Mouse (Mus musculus) forebrain, embryonic 16.5 days (tissue): ENCODE results near the gene Gm10961. TPM values are rescaled to one million over a fixed set of nuclear protein-coding genes. Genes with fewer than 3 reads are reported as not detected.
A peak's percentile ranks its signal among the peaks of the same experiment; 100 is the strongest.

Source experiments
- ATAC-seq: fragments of 200-750 bp; cut with Nextera tagmentation; 2 replicates; pipeline ENCODE4 v1.8.0; 2017; ENCODE audit warnings: mild to moderate bottlenecking, moderate library complexity
- H3K27ac ChIP-seq: fragments of 300-500 bp; sonication (generic); 2 replicates; pipeline ENCODE4 v1.5.1; 2014; ENCODE audit warnings: low read length, control low read depth
- H3K27me3 ChIP-seq: fragments of 300-500 bp; sonication (generic); replicated peaks from 2 replicates; pipeline ENCODE4 v1.6.1; 2014; ENCODE audit warnings: low read length; ENCODE audit not compliant: control insufficient read depth, insufficient read depth
- H3K36me3 ChIP-seq: fragments of 300-500 bp; sonication (generic); 2 replicates; pipeline ENCODE4 v1.6.1; 2014; ENCODE audit not compliant: control insufficient read depth, insufficient read depth
- H3K4me1 ChIP-seq: fragments of 300-500 bp; sonication (generic); replicated peaks from 2 replicates; pipeline ENCODE4 v1.6.1; 2014; ENCODE audit warnings: low read length; ENCODE audit not compliant: control insufficient read depth, insufficient read depth
- H3K4me2 ChIP-seq: fragments of 300-500 bp; sonication (generic); 2 replicates; pipeline ENCODE4 v1.6.1; 2014; ENCODE audit warnings: mild to moderate bottlenecking, low read length, control low read depth
- H3K4me3 ChIP-seq: fragments of 300-500 bp; sonication (generic); replicated peaks from 2 replicates; pipeline ENCODE4 v1.5.1; 2014; ENCODE audit warnings: mild to moderate bottlenecking, low read length, control low read depth
- H3K9ac ChIP-seq: fragments of 300-500 bp; sonication (generic); replicated peaks from 2 replicates; pipeline ENCODE4 v1.6.1; 2014; ENCODE audit warnings: low read depth, low read length, control low read depth
- H3K9me3 ChIP-seq: fragments of 300-500 bp; sonication (generic); 2 replicates; pipeline ENCODE4 v1.6.1; 2016; ENCODE audit warnings: low read length; ENCODE audit not compliant: control insufficient read depth
- WGBS: fragments of 180-500 bp; shearing (Covaris S2); extraction: QIAGEN DNeasy Blood & Tissue Kit; methylation state at CpG from one replicate; pipeline ENCODE4 v1.1.7; 2014; 5-methylcytosine and 5-hydroxymethylcytosine counted together
- polyA plus RNA-seq: library from polyadenylated mRNA; unstranded; fragments of >200 nt; fragmentation: Nextera tagmentation; extraction: Ambion mirVana; gene quantifications from 2 replicates; pipeline ENCODE4 v1.2.1, GENCODE M21; 2015

Gene Gm10961
- not detected in 2 replicates for polyA plus RNA-seq

- H3K4me1 ChIP-seq = peaks cover 19% of the 10 kb centered on the region
These were observed at the start of gene Gm10961 for GRCm38 (mm10) chr3:107630682-107631522. Gm10961 (plus strand) TSS chr3:107631322.

GRCm38 (mm10) chr3:107582130-107582874, 48.8 kb upstream of the Gm10961 start:
- Histone ChIP-seq H3K36me3 (no peaks in the 10 kb centered on the region), H3K4me2 (peak overlapping the region; percentile 30), H3K9me3 (no peaks in the 10 kb centered on the region), H3K4me1 (peaks cover 7% of the 10 kb centered on the region), H3K9ac (no peak overlapping the region), H3K4me3 (peak overlapping the region; percentile 28), H3K27me3 (peaks cover 69% of the 10 kb centered on the region), H3K27ac (no peak overlapping the region)
- no peak for ATAC-seq
- 2% methylated on average over 18 of the region's 18 CpGs for WGBS

More at GRCm38 (mm10) chr3:107630682-107631522, at the start of gene Gm10961:
- H3K9me3 ChIP-seq = no peaks in the 10 kb centered on the region
- peak within 1 kb of the TSS; percentile 69 for H3K4me2 ChIP-seq
- peak; percentile 76 for ATAC-seq
- under 1% methylated on average over 48 of the region's 48 CpGs for WGBS
- peak within 1 kb of the TSS; percentile 93 for H3K9ac ChIP-seq
- peak within 1 kb of the TSS; percentile 90 for H3K4me3 ChIP-seq
- no peaks in the 10 kb centered on the region for H3K27me3 ChIP-seq
- H3K36me3 ChIP-seq = peaks cover 25% of the 10 kb centered on the region
- H3K27ac ChIP-seq = peak within 1 kb of the TSS; percentile 98

- peaks cover 7% of the 10 kb centered on the region for H3K4me1 ChIP-seq
- peaks cover 74% of the 10 kb centered on the region for H3K27me3 ChIP-seq
- ATAC-seq = peak; percentile 46
- no peaks in the 10 kb centered on the region for H3K9me3 ChIP-seq
- no peaks in the 10 kb centered on the region for H3K36me3 ChIP-seq
- 1% methylated on average over 65 of the region's 65 CpGs for WGBS
- peak overlapping the region; percentile 22; the same call in 1 of the 2 replicates for H3K9ac ChIP-seq
- peak overlapping the region; percentile 30 for H3K4me2 ChIP-seq
- H3K27ac ChIP-seq = no peak overlapping the region
- H3K4me3 ChIP-seq = peak overlapping the region; percentile 28
These were observed 48.0 kb upstream of the Gm10961 start for GRCm38 (mm10) chr3:107582875-107583767.

GRCm38 (mm10) chr3:107583893-107584292, 47.2 kb upstream of the Gm10961 start:
- H3K9ac ChIP-seq = no peak overlapping the region
- H3K4me1 ChIP-seq = peaks cover 7% of the 10 kb centered on the region
- no peaks in the 10 kb centered on the region for H3K9me3 ChIP-seq
- no peaks in the 10 kb centered on the region for H3K36me3 ChIP-seq
- H3K27ac ChIP-seq = no peak overlapping the region
- no peak overlapping the region for H3K4me3 ChIP-seq
- no peak for ATAC-seq
- H3K27me3 ChIP-seq = peaks cover 75% of the 10 kb centered on the region
- no peak overlapping the region for H3K4me2 ChIP-seq
- WGBS = 0% methylated on average over 1 of the region's 1 CpGs

- WGBS = 70% methylated on average over 6 of the region's 6 CpGs
- Histone ChIP-seq H3K36me3 (no peaks in the 10 kb centered on the region), H3K4me3 (no peak overlapping the region), H3K27ac (no peak overlapping the region), H3K4me1 (peaks cover 7% of the 10 kb centered on the region), H3K27me3 (peaks cover 60% of the 10 kb centered on the region), H3K9ac (no peak overlapping the region), H3K9me3 (no peaks in the 10 kb centered on the region), H3K4me2 (no peak overlapping the region)
- no peak for ATAC-seq
These were observed 44.6 kb upstream of the Gm10961 start for GRCm38 (mm10) chr3:107586504-107586903.

- H3K9ac ChIP-seq = no peak overlapping the region
- no peaks in the 10 kb centered on the region for H3K9me3 ChIP-seq
- no peaks in the 10 kb centered on the region for H3K36me3 ChIP-seq
- peaks cover 16% of the 10 kb centered on the region for H3K4me1 ChIP-seq
- H3K4me2 ChIP-seq = no peak overlapping the region
- H3K27me3 ChIP-seq = peaks cover 53% of the 10 kb centered on the region
- ATAC-seq = no peak
- H3K4me3 ChIP-seq = no peak overlapping the region
- no peak overlapping the region for H3K27ac ChIP-seq
- 65% methylated on average over 1 of the region's 1 CpGs for WGBS
These were observed 39.5 kb upstream of the Gm10961 start for GRCm38 (mm10) chr3:107591612-107592011.

- no peak overlapping the region for H3K4me3 ChIP-seq
- no peak for ATAC-seq
- H3K4me2 ChIP-seq = no peak overlapping the region
- 50% methylated on average over 2 of the region's 2 CpGs for WGBS
- peaks cover 21% of the 10 kb centered on the region for H3K4me1 ChIP-seq
- no peaks in the 10 kb centered on the region for H3K9me3 ChIP-seq
- H3K36me3 ChIP-seq = no peaks in the 10 kb centered on the region
- H3K9ac ChIP-seq = no peak overlapping the region
- peaks cover 52% of the 10 kb centered on the region for H3K27me3 ChIP-seq
- no peak overlapping the region for H3K27ac ChIP-seq
These were observed 37.5 kb upstream of the Gm10961 start for GRCm38 (mm10) chr3:107593632-107594031.

GRCm38 (mm10) chr3:107594662-107595263, 36.4 kb upstream of the Gm10961 start, which contains the start of gene Alx3:
Alx3 (plus strand) TSS chr3:107595031.
- Histone ChIP-seq H3K9ac (peak within 1 kb of the TSS; percentile 46), H3K27ac (no peak within 1 kb of the TSS), H3K4me2 (peak within 1 kb of the TSS; percentile 53), H3K27me3 (peaks cover 62% of the 10 kb centered on the region), H3K36me3 (no peaks in the 10 kb centered on the region), H3K9me3 (no peaks in the 10 kb centered on the region), H3K4me1 (peaks cover 21% of the 10 kb centered on the region), H3K4me3 (peak within 1 kb of the TSS; percentile 38)
- WGBS = 1% methylated on average over 36 of the region's 46 CpGs
- peak; percentile 51 for ATAC-seq
